Mouse (Mus musculus): ENCODE results near the gene Gramd4. TPM values are rescaled to one million over a fixed set of nuclear protein-coding genes. Genes with fewer than 3 reads are reported as not detected.
"Not testable (repeated sequence)": the region's sequence is repeated elsewhere in the genome, so short reads cannot be mapped to it uniquely, and the experiment has no call there.

Gene Gramd4
- total RNA-seq, 4 experiments from 2014 or later = 5.8 to 9.2 (median 8.1) TPM

- no peak for DNase-seq (ENCODE audit: low spot score in 2 of 2)
Observed at GRCm38 (mm10) chr15:86159093-86159492, 101.6 kb downstream of the Gramd4 start.

- DNase-seq (ENCODE audit: low spot score in 2 of 2) = no peak
Observed at GRCm38 (mm10) chr15:86159719-86160118, 102.2 kb downstream of the Gramd4 start.

GRCm38 (mm10) chr15:86160906-86161305, 103.4 kb downstream of the Gramd4 start:
- DNase-seq (ENCODE audit: low spot score in 2 of 2) = no peak

- not testable (repeated sequence) for DNase-seq (ENCODE audit: low spot score in 2 of 2)
Observed at GRCm38 (mm10) chr15:86161800-86162199, 104.3 kb downstream of the Gramd4 start.

GRCm38 (mm10) chr15:86164718-86165345, 107.3 kb downstream of the Gramd4 start:
- no peak for DNase-seq (ENCODE audit: low spot score in 2 of 2)

GRCm38 (mm10) chr15:86165811-86166590, 108.5 kb downstream of the Gramd4 start:
- no peak for DNase-seq (ENCODE audit: low spot score in 2 of 2)

GRCm38 (mm10) chr15:86167032-86167655, 109.6 kb downstream of the Gramd4 start:
- no peak for DNase-seq (ENCODE audit: low spot score in 2 of 2)

GRCm38 (mm10) chr15:86167787-86168504, 110.5 kb downstream of the Gramd4 start:
- no peak for DNase-seq (ENCODE audit: low spot score in 2 of 2)

GRCm38 (mm10) chr15:86168505-86168867, 111.0 kb downstream of the Gramd4 start:
- DNase-seq (ENCODE audit: low spot score in 2 of 2) = no peak

GRCm38 (mm10) chr15:86168941-86169816, 111.7 kb downstream of the Gramd4 start:
- DNase-seq (ENCODE audit: low spot score in 2 of 2) = no peak

GRCm38 (mm10) chr15:86169817-86170110, 112.3 kb downstream of the Gramd4 start:
- DNase-seq (ENCODE audit: low spot score in 2 of 2) = no peak

- DNase-seq (ENCODE audit: low spot score in 2 of 2) = no peak
Observed at GRCm38 (mm10) chr15:86171316-86171715, 113.8 kb downstream of the Gramd4 start.

GRCm38 (mm10) chr15:86172124-86172523, 114.6 kb downstream of the Gramd4 start:
- DNase-seq (ENCODE audit: low spot score in 2 of 2) = no peak

GRCm38 (mm10) chr15:86172526-86172925, 115.0 kb downstream of the Gramd4 start:
- DNase-seq (ENCODE audit: low spot score in 2 of 2) = no peak

- DNase-seq (ENCODE audit: low spot score in 2 of 2) = no peak
Observed at GRCm38 (mm10) chr15:86173136-86173985, 115.9 kb downstream of the Gramd4 start.

- DNase-seq (ENCODE audit: low spot score in 2 of 2) = no peak
Observed at GRCm38 (mm10) chr15:86175253-86176050, 118.0 kb downstream of the Gramd4 start.

- no peak for DNase-seq (ENCODE audit: low spot score in 2 of 2)
Observed at GRCm38 (mm10) chr15:86176166-86176565, 118.7 kb downstream of the Gramd4 start.

GRCm38 (mm10) chr15:86176771-86177702, 119.5 kb downstream of the Gramd4 start:
- DNase-seq (ENCODE audit: low spot score in 2 of 2) = no peak

Data from gastrocnemius, adult 8-10 months (tissue).